Mouse (Mus musculus) cerebellum, adult 2 months (tissue): Measurements from ENCODE around the gene Olfr1389. TPM values are rescaled to one million over a fixed set of nuclear protein-coding genes. Genes with fewer than 3 reads are reported as not detected.
"Not testable (repeated sequence)": the region's sequence is repeated elsewhere in the genome, so short reads cannot be mapped to it uniquely, and the experiment has no call there.

Experiments
- DNase-seq, 2 experiments: peaks; one replicate each; pipeline ENCODE4 v3.0.0; 2021
- H3K27ac ChIP-seq: fragments of 200-500 bp; 2 replicates; pipeline ENCODE4 v1.5.1; 2012; ENCODE audit warnings: low read length, control low read depth, inconsistent platforms; ENCODE audit not compliant: insufficient read depth
- H3K27me3 ChIP-seq: fragments of 200-500 bp; 2 replicates; pipeline ENCODE4 v1.6.1; 2012; ENCODE audit warnings: inconsistent platforms, mild to moderate bottlenecking, low read length, moderate library complexity; ENCODE audit not compliant: control insufficient read depth, insufficient read depth
- H3K4me1 ChIP-seq: fragments of 200-500 bp; 2 replicates; pipeline ENCODE4 v1.6.1; 2011; ENCODE audit warnings: low read length; ENCODE audit not compliant: control insufficient read depth, insufficient read depth
- H3K4me3 ChIP-seq: fragments of 200-500 bp; replicated peaks from 2 replicates; pipeline ENCODE3; 2011; ENCODE audit warnings: mild to moderate bottlenecking, low read depth, low read length, control low read depth; ENCODE audit not compliant: insufficient read depth
- CTCF ChIP-seq: fragments of 200-500 bp; IDR thresholded peaks from 2 replicates; pipeline ENCODE4 v1.5.1; 2011; ENCODE audit warnings: low read depth, mild to moderate bottlenecking, control low read depth, low read length, moderate library complexity, borderline replicate concordance; ENCODE audit not compliant: insufficient read depth
- POLR2A ChIP-seq: fragments of 200-500 bp; IDR thresholded peaks from 2 replicates; pipeline ENCODE4 v1.6.1; 2011; ENCODE audit warnings: low read length, control low read depth, borderline replicate concordance; ENCODE audit not compliant: insufficient read depth
- WGBS: fragments of 180-500 bp; shearing (Covaris S2); methylation state at CpG from one replicate; pipeline ENCODE4 v1.1.7; 2018; 5-methylcytosine and 5-hydroxymethylcytosine counted together
- polyA plus RNA-seq: library from polyadenylated mRNA; depleted of rRNA; stranded (reverse); fragments of >200 nt; gene quantifications from 2 replicates; pipeline ENCODE4 v1.2.3, GENCODE M21; 2012; rRNA removed

Gene Olfr1389
- not detected in 2 replicates for polyA plus RNA-seq

DNA sequence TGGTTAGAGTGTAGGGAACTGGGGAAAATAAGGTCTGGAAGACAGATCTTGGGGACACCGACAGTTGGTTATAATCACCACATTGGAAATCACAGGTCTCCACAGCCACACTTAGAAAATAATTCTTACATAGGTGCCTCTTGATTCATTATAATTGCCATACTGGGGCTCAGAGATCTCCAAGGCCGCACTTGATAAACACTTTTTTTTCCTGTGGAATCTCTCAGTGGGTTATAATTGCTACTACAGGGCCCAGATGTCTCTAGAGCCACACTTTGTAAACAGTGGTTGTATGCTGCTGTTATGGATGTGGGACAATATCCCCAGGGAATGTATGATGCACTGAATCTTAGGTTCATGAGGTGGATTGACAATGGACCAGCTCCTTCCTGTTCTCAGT is at the start of gene Olfr1389:
Olfr1389 (plus strand) TSS at position 301 of the 400 bp plus-strand sequence.
- DNase-seq: no peak
- Histone ChIP-seq H3K4me3 (no peak within 1 kb of the TSS), H3K4me1 (no peaks in the 10 kb centered on the region), H3K27me3 (no peaks in the 10 kb centered on the region), H3K27ac (no peak within 1 kb of the TSS)
- TF ChIP-seq POLR2A (no peak), CTCF (no peak)
- 91% methylated on average over 2 of the region's 2 CpGs for WGBS

DNA sequence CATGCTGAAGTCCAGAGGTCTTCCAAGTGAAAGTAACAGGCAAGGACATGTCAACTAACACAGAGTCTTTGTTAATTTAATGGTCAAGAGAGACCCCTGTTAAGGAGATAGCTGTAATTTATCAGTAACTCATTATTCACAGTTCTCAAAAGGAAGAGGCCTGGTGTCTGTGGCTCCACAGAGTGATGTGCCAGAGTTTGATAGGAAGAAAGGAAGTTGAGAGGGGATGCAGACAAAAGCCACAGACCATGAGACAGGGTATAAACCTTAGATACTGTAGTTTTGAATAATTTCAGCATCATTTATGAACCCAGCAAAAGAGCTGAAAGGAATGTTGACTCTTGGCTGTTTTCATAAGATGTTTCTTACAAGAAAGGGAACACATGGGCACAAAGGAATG is 39.7 kb upstream of the Olfr1389 start:
- H3K27ac ChIP-seq: no peak overlapping the region
- H3K4me3 ChIP-seq: no peak overlapping the region
- no peak for TF ChIP-seq POLR2A
- DNase-seq: no peak
- no peaks in the 10 kb centered on the region for H3K4me1 ChIP-seq
- H3K27me3 ChIP-seq: no peaks in the 10 kb centered on the region

DNA sequence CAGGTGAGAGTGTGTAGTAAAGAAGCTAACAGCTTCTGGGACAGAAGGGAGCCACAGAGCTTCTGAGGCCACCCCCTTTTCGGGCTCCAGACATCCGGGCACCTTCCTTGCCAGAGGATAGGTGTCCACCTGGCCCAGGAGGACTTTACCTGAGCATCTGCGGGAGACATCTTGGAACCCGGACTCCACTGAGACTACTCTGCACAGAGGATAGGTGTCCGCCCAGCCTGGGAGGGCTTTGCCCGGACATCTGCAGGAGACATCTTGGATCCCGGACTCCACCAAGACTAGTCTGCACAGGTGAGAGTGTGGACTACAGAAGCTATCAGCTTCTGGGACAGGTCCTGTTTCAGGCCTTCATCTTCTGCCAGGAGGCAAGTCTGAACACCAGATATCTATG is 36.7 kb upstream of the Olfr1389 start:
- H3K27ac ChIP-seq, DNase-seq, H3K4me1 ChIP-seq, H3K27me3 ChIP-seq, H3K4me3 ChIP-seq: not testable (repeated sequence)
- 92% methylated on average over 7 of the region's 7 CpGs for WGBS

DNA sequence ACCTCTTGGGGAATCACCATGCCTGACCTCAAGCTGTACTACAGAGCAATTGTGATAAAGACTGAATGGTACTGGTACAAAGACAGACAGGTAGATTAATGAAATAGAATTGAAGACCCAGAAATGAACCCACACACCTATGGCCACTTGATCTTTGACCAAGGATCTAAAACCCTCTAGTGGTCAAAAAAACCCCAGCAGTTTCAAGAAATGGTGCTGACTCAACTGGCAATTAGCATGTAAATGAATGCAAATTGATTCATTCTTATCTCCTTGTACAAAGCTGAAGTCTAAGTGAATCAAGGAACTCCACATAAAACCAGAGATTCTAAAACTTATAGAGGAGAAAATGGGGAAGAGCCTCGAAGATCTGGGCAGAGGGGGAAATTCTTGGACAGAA is 30.2 kb upstream of the Olfr1389 start:
- H3K4me1 ChIP-seq, DNase-seq, H3K27ac ChIP-seq, H3K4me3 ChIP-seq, H3K27me3 ChIP-seq: not testable (repeated sequence)
- WGBS: 70% methylated on average over 1 of the region's 1 CpGs

DNA sequence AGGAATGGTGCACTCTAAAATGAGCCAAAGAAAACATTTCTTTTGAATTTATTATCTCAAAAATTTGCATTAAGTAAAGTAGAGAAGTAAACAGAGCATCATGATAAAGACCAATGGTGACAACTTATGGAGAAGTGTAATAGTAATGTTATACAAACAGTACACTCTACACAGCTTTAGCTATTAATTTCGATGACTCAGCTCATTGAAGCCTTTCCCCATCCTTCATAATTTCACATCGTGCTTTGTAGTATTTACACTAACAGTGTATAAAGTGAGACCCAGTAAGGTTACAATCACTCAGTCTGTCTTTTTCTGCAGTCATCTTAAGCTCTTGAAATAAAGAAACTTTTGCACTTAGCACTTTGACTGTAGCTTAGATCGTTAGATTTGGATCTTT is 16.1 kb upstream of the Olfr1389 start:
- TF ChIP-seq POLR2A (no peak), CTCF (no peak)
- H3K27ac ChIP-seq: no peak overlapping the region
- no peaks in the 10 kb centered on the region for H3K27me3 ChIP-seq
- no peak overlapping the region for H3K4me3 ChIP-seq
- DNase-seq: no peak
- H3K4me1 ChIP-seq: no peaks in the 10 kb centered on the region
- 78% methylated on average over 3 of the region's 3 CpGs for WGBS

DNA sequence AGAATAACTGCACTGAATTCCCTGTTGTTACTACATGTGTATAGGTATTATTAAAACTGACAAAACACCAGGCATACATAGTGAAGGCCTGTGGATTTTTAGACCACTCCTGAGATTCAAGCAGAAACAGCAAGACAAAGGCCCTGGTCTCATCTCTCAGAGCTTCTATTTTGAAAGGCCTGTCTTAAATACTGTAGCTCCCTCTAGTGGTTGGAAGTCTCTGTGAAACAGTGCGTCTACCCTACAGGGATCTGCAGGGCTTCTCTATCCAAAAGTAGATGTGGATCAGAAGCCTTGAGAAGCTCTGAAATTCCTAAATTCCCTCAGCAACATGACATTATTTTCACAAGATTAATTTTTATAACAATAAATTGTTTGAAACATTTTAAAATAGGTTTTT is 12.3 kb upstream of the Olfr1389 start:
- H3K4me3 ChIP-seq: no peak overlapping the region
- no peak for DNase-seq
- 40% methylated on average over 1 of the region's 1 CpGs for WGBS
- no peaks in the 10 kb centered on the region for H3K27me3 ChIP-seq
- H3K4me1 ChIP-seq: no peaks in the 10 kb centered on the region
- TF ChIP-seq CTCF (no peak), POLR2A (no peak)
- no peak overlapping the region for H3K27ac ChIP-seq

DNA sequence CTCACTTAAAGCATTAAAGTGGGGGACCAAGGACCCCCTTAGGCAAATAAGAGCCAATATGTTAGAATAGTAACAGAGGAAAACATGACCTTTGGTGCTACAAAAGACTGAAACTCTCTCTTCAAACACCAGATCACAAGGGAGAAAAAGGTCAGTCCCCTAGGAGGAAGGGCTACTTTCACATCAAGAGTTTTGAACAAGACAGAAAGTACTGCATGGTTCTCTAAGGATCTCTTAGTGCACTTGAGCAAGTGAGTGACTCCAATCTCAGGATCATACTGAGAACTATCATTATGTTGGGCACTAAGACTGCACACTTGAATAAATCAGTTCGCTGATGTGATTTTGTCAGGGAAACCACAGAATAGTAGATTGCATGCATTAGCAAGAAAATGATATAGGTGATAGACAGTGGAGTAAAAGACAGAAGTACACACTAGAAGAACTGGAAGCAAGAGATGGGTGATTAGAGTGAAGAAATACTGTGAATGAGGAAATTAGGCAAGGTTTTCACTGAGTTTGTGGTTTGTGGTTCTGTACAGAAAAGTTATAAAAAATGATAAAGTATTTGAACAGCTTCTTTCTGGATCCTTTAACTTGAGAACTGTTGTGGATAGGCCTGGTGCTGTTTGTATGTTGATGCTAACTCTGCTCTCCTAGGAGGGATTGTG is 2.5 kb downstream of the Olfr1389 start:
- WGBS: 92% methylated on average over 1 of the region's 1 CpGs
- Histone ChIP-seq H3K27me3 (no peaks in the 10 kb centered on the region), H3K4me3 (no peak overlapping the region), H3K4me1 (no peaks in the 10 kb centered on the region), H3K27ac (no peak overlapping the region)
- TF ChIP-seq CTCF: no peak
- no peak for TF ChIP-seq POLR2A
- DNase-seq: no peak

DNA sequence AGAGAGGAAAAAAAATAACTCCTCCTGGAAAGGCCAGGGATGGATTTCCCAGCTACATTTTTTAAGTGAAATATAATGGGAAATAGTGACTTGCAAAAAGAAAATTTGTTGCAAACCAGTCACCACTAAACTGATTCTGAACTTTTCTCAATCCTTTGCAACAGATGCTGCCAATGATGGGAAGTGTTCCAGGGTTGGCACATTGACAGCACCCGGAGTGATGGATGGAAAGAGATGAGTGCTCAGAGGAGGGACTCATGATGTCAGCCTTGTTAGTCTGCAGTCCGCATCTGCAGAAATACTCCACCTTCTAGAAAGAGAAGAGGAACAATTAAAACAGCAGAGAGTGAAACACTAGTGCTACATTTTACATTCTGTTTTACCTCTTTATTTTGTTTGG is 6.8 kb downstream of the Olfr1389 start:
- Histone ChIP-seq H3K4me1 (no peaks in the 10 kb centered on the region), H3K27me3 (no peaks in the 10 kb centered on the region), H3K27ac (no peak overlapping the region), H3K4me3 (no peak overlapping the region)
- DNase-seq: no peak
- TF ChIP-seq POLR2A: no peak
- no peak for TF ChIP-seq CTCF
- WGBS: 14% methylated on average over 2 of the region's 2 CpGs

DNA sequence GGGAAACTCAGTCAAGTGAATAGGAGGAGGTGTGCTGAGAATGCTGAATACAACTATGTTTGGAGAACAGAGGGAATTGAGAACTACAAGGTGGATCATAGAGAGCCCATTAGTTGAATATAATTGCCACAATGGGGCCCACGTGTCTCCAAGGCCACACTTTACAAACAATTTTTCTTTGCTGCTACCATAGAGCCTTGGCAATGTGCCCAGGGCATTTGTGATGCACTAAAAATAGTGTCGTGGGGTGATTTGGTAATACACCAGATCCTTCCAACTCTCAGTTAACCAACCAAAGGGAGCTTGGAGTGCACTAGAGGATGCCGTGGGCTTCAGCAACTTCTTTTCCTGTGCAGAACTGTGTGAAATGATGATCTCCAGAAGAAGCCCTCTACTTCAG is 13.5 kb downstream of the Olfr1389 start, which contains the start of gene Olfr1388:
Olfr1388 (plus strand) TSS at position 214 of the 400 bp plus-strand sequence.
- 5% methylated on average over 3 of the region's 3 CpGs for WGBS
- H3K27ac ChIP-seq: no peak within 1 kb of the TSS
- peak in 1 of 2 experiments; percentile 1 for DNase-seq
- no peak for TF ChIP-seq POLR2A
- no peak for TF ChIP-seq CTCF
- H3K27me3 ChIP-seq: no peaks in the 10 kb centered on the region
- H3K4me1 ChIP-seq: no peaks in the 10 kb centered on the region
- H3K4me3 ChIP-seq: no peak within 1 kb of the TSS
